Mouse (Mus musculus): ENCODE results near the gene Fkbp2. TPM values are rescaled to one million over a fixed set of nuclear protein-coding genes. Genes with fewer than 3 reads are reported as not detected.
A peak's percentile ranks its signal among the peaks of the same experiment; 100 is the strongest.

The Fkbp2 gene
- total RNA-seq, 2 experiments from 2014 or later: 31.0 to 34.0 TPM

GRCm38 (mm10) chr19:6973581-6974190 is 6.6 kb downstream of the Fkbp2 start:
- no peak for ATAC-seq (replicated peaks; ENCODE audit: low FRiP score, poor library complexity, severe bottlenecking)

- no peak for ATAC-seq (replicated peaks; ENCODE audit: low FRiP score, poor library complexity, severe bottlenecking)
These were observed 7.9 kb downstream of the Fkbp2 start for GRCm38 (mm10) chr19:6972247-6972917.

GRCm38 (mm10) chr19:6971644-6972043 is 8.7 kb downstream of the Fkbp2 start:
- ATAC-seq (replicated peaks; ENCODE audit: low FRiP score, poor library complexity, severe bottlenecking): no peak

- no peak for ATAC-seq (replicated peaks; ENCODE audit: low FRiP score, poor library complexity, severe bottlenecking)
These were observed 9.7 kb downstream of the Fkbp2 start for GRCm38 (mm10) chr19:6970460-6971085.

- peak; percentile 48 for ATAC-seq (replicated peaks; ENCODE audit: low FRiP score, poor library complexity, severe bottlenecking)
These were observed 10.5 kb downstream of the Fkbp2 start for GRCm38 (mm10) chr19:6969665-6970381.

- ATAC-seq (replicated peaks; ENCODE audit: low FRiP score, poor library complexity, severe bottlenecking): no peak
These were observed 11.0 kb downstream of the Fkbp2 start for GRCm38 (mm10) chr19:6969291-6969664.

GRCm38 (mm10) chr19:6968491-6969271 is 11.6 kb downstream of the Fkbp2 start:
- ATAC-seq (replicated peaks; ENCODE audit: low FRiP score, poor library complexity, severe bottlenecking): no peak

- ATAC-seq (replicated peaks; ENCODE audit: low FRiP score, poor library complexity, severe bottlenecking): no peak
These were observed 23.8 kb downstream of the Fkbp2 start for GRCm38 (mm10) chr19:6956461-6956860.

GRCm38 (mm10) chr19:6955424-6955823 is 24.9 kb downstream of the Fkbp2 start:
- no peak for ATAC-seq (replicated peaks; ENCODE audit: low FRiP score, poor library complexity, severe bottlenecking)

GRCm38 (mm10) chr19:6954046-6954445 is 26.3 kb downstream of the Fkbp2 start:
- ATAC-seq (replicated peaks; ENCODE audit: low FRiP score, poor library complexity, severe bottlenecking): no peak

GRCm38 (mm10) chr19:6952712-6953037 is 27.6 kb downstream of the Fkbp2 start:
- no peak for ATAC-seq (replicated peaks; ENCODE audit: low FRiP score, poor library complexity, severe bottlenecking)

- ATAC-seq (replicated peaks; ENCODE audit: low FRiP score, poor library complexity, severe bottlenecking): 0 out of 2 replicates have a peak, but pooled peaks have one; percentile 29
These were observed 28.1 kb downstream of the Fkbp2 start for GRCm38 (mm10) chr19:6951994-6952711.

GRCm38 (mm10) chr19:6951381-6951968 is 28.8 kb downstream of the Fkbp2 start:
- ATAC-seq (replicated peaks; ENCODE audit: low FRiP score, poor library complexity, severe bottlenecking): peak; percentile 78

- ATAC-seq (replicated peaks; ENCODE audit: low FRiP score, poor library complexity, severe bottlenecking): no peak
These were observed 29.6 kb downstream of the Fkbp2 start for GRCm38 (mm10) chr19:6950613-6951153.

- no peak for ATAC-seq (replicated peaks; ENCODE audit: low FRiP score, poor library complexity, severe bottlenecking)
These were observed 30.4 kb downstream of the Fkbp2 start for GRCm38 (mm10) chr19:6949951-6950350.

GRCm38 (mm10) chr19:6949532-6949931 is 30.8 kb downstream of the Fkbp2 start:
- ATAC-seq (replicated peaks; ENCODE audit: low FRiP score, poor library complexity, severe bottlenecking): no peak

GRCm38 (mm10) chr19:6948186-6948585 is 32.1 kb downstream of the Fkbp2 start:
- ATAC-seq (replicated peaks; ENCODE audit: low FRiP score, poor library complexity, severe bottlenecking): no peak

GRCm38 (mm10) chr19:6947742-6948141 is 32.6 kb downstream of the Fkbp2 start:
- ATAC-seq (replicated peaks; ENCODE audit: low FRiP score, poor library complexity, severe bottlenecking): no peak

GRCm38 (mm10) chr19:6943709-6944108 is 36.6 kb downstream of the Fkbp2 start:
- ATAC-seq (replicated peaks; ENCODE audit: low FRiP score, poor library complexity, severe bottlenecking): no peak

All from erythroblast, adult 5-6 weeks (primary cell).